Mouse (Mus musculus) gastrocnemius, postnatal 4 days (tissue): ENCODE measurements at regions not wholly inside any gene's neighbourhood (a gene's known extent, or its start where the extent isn't known, plus 50 kb on each side); places are given as distances from the start of the nearest gene placed in this dataset.

Experiments
- DNase-seq, 2 experiments: peaks; one replicate each; pipeline ENCODE4 v3.0.0; 2021 to 2022; ENCODE audit warnings: low spot score in 2 of 2, mixed read lengths in 2 of 2

DNA sequence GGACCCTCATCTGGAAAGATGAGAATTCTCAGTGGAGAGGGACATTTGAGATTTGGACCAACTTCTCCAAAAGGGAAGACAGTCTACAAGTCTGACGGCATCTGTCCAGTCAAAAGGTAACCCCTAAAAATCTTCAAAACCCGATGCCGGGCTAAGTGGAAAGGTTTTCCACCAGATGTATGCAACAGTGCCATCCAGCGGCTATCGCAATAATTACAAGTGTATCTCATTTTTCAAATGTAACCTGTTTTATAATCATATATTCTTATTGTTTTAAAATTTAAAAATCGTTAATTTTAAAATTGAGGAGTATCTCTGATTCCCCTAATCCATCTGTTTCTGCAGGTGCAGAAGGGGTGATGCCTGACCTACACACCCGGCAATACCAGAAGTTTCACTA, 346.8 kb upstream of the Hnrnpa3 start:
- DNase-seq, result peak; percentile 24 to 41

DNA sequence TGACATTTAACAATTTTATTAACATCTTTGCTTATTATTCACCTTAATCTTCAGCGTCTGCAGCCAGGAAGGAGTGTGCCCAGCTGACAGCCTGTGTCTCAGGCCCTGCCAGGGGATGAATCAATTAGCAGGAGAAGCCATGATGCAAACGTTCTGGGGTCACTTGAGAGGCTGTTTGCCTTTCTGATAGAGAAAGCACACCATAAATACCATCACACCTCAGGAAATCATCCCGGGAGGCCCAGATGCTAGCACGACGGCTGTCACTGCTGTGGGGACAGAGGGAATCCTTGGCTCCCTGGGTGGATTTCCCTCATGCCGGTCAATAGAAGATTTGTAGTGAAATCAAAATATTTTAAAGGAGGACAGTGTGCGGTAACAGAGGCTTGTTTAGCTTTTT, 343.7 kb upstream of the Hnrnpa3 start:
- no peak for DNase-seq

DNA sequence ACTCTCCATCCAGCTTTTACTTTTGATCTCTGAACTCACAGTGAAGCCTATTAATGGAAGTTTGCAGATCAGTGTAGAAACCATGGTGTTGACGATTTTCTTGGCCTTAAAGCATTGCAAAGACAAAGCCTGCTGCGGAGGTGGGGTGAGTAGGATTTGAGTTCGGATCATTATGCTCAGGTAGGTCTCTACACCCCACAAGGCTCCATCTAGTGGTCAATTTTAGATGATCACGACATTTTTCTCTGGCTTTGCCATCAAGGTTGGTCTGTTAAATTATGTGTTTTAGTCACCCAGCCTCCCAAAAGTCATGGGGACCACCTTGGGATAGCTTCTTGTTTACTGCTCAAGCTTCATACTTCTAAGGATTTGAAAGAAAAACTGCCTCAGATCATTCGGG, 340.9 kb upstream of the Hnrnpa3 start:
- no peak for DNase-seq

DNA sequence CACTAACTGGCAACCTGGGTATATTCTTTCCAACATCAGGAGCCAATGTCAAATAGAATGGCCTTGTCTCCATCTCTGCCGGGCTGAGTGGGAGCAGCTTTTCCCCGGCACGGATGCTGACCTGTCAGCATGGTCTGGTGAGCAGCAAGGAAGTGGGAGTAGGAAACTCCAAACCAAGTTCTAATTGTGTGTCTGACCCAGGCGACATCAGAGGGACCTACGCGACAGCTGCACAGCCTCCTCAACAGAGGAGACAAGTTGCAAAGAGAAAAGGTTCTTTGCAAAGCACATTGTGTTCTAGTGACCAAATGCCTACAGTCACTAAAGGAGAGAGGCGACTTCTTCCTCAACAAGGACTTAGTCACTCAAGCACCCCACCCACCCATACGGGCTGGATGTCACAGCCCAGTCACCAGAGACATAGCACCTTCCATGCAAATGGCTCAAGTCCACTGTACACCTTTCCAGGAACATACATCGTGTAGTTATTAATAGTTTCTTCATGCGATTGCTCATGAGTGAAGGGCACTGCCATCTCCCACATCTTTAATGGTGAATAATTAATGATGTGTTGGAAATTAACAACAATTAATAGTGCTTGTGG, 334.8 kb upstream of the Hnrnpa3 start:
- DNase-seq, result no peak

DNA sequence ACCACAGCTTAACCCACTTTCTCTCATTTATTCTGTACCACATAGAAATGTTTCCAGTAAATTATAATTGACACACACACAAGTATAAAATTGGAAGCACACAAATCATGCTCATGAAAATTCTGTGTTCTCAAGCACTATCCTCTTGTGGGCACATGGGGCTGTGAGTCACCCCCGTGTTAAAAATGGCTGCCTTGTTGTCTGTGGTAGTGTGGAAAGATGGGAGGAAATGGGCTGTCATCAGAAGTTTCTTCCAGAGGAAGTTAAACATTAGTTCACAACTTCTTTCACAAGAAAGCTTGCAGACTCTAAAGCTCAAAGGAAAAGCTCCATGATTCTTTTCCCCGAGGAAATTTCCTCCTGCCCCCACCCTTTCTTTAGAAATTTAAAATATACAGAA, 329.5 kb upstream of the Hnrnpa3 start:
- DNase-seq, result no peak

DNA sequence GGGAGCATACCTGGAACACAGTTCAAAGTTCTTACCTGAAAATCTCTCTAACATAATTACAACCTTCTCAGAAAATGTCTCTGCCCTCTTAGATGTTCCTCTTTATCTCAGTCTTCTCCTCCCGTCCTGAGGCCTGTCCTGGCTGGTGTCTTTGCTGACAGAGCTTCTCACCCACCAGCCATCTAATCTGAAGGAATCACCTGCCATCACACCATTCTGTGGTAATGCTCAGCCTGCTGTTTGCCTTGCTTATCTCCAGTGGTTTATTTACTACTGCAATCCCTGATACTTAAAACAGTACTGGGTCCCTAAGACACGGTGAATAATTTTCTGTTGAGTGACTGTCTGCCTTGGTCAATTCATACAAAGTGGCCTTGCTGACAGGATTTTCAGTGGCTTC, 317.8 kb upstream of the Hnrnpa3 start:
- DNase-seq, result no peak

DNA sequence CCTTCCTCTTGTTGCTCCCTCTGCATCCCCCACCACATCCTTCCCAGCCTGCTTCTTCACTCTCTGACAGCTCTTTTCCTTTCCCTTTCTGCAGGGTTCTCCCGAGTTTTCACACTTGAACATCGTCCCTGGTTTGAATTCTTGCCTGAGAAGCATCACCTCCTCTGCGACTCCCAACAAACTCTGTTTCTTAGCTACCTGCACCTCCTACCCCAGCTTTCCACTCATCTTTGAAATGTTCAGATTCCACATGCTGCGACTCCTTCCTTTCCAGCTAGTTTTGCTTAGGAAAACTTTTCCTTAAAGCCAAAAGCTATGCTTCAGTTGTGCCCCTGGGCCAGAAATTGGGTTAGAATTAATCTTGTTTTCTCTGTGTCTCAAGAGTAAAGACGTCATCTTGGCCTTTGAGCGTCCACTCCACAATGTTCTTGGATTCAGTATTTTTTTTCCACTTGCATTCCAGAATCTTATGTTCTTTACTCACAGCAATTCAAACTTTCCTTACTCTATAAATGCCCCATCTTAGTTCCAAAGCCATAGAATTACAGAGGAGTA, 317.3 kb upstream of the Hnrnpa3 start:
- no peak for DNase-seq

DNA sequence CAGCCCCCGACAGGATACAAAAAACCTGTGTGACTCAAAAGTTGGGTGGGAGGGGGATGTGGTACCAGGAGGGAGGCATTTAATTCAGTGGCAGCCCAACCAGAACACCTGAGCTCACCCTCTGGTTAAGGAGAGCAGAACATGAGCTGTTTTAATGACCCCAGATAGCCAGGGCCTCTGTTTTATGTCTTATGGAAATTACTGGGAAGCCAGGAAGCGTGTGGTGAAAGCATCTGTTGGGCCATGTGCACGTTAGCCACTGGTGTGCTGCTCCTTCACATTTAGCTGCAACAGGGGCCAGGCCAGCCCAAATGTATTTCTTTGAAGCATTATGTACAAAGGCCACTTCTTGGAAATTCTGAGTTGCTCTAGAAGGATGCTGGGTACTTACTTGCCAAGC, 308.2 kb upstream of the Hnrnpa3 start:
- DNase-seq, result no peak

DNA sequence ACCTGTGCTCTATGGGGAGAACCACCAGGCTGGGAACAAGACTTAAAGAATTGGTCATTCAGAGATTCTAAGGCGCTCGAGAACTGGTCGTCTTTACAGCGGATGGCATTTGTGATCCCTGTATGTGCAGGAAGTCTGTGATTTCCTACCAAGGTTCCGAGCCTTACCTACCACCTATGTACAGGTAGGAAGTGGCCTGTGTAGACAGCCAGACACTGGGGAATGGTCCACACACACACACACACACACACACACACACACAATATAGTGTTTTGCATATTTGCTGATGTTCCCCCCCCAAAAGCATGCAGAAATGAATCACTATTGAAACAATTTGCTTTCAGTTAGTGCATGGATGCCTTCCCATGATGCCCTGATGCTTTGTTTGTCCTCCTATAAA, 307.1 kb upstream of the Hnrnpa3 start:
- no peak for DNase-seq

DNA sequence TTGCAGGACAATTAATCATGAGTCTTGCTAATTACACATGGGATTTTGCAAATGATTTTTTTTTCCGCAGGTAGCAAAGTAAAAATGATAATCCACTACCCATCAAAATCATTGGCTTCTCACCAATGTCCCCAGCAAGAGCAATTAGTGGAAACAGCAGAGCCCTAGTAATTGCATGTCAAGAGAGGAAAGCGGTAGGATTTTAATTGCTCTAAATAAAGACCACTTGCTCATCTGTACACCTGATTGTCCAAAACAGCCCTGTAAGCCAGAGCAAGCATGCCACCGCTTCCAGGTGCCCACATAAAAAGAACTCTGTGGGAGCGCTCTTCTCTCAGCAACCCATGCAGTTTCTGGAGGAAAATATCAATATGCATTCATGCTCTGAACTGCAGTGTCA, 306.5 kb upstream of the Hnrnpa3 start:
- DNase-seq, result no peak

DNA sequence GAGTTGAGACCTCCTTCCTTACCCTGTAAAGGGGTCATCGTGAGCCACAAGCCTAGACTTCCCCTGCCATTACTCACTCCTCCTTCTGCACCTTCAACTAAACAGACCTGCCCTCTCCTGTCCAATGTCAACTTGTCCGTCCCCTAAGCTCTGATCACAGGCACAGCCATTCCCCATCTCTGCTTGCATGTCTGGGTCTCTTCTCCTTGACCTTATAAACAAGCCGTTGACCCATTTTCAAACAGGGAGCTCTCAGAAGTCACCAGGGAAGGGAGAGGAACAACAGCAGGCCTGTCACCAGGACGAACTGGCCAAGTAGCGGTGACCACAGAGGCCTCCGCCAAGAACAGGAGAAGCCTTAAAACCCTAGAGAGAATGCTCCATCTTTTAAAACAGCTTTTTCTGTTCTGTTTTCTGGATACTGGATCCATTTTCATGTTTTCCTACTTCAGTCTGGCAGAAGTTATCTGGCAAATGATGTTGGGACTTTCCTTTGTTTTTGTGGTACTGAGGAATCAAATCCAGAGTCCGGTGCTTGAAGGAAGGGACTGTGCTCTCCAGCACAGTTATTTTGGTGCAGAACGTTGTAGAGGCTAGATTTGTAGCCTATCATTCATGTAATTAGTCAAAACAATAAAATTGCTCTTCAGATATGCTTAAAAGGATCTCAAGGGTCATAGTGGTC, 302.2 kb upstream of the Hnrnpa3 start:
- DNase-seq, result no peak

DNA sequence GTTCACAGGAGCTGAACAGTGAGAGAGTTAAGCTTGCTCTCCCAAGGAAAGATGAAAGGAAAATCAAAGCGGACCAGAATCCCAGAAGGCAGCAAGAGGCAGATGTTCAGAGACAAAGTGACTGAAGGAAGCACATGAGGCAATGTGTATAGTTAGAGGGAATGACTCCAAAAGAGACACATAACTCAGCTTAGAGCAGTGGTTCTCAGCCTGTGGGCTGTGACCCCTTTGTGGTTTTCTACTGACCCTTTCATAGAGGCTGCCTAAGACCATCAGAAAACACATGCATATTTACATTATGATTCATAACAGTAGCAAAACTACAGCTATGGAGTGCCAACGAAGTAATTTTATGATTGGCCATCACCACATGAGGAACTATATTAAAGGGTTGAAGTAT, 301.5 kb upstream of the Hnrnpa3 start:
- DNase-seq, result no peak

DNA sequence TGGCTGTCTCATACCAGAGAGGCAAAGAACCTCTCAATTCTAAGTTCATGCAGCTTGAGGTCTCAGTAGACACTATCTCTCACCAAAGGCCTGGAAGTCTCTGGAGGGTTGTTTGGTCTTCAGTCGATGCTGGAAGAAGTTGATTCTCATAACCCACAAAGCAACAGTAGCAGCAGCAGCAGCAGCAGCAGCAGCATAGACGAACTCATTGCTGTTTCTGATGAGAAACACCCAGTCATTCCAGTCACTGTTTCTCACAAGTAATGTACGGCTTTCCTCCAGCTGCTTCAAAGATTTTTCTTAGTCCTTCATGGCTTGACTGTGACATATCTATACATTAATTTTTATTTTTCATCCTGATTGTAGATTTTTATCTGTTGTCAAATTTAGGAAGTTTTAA, 298.1 kb upstream of the Hnrnpa3 start:
- no peak for DNase-seq

DNA sequence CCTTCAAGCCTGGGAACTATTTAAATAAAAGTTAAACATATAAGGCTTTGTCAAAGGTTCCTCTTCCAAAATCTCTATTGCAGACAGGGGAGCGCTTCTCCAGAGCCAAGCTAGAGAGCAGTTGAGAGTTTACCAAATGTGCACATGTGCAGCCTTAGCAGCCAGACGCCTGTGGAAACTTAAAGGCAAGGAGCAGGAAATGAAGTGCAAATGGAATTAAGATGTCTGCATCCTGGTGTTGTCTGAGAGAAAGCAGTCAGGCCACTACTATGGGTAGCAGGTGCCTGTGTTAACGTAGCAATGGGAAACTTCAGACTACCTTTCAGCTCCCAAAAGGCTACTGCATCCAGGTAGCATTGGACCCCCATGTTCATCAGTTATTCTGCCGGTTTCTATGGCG, 282.4 kb upstream of the Hnrnpa3 start:
- no peak for DNase-seq

DNA sequence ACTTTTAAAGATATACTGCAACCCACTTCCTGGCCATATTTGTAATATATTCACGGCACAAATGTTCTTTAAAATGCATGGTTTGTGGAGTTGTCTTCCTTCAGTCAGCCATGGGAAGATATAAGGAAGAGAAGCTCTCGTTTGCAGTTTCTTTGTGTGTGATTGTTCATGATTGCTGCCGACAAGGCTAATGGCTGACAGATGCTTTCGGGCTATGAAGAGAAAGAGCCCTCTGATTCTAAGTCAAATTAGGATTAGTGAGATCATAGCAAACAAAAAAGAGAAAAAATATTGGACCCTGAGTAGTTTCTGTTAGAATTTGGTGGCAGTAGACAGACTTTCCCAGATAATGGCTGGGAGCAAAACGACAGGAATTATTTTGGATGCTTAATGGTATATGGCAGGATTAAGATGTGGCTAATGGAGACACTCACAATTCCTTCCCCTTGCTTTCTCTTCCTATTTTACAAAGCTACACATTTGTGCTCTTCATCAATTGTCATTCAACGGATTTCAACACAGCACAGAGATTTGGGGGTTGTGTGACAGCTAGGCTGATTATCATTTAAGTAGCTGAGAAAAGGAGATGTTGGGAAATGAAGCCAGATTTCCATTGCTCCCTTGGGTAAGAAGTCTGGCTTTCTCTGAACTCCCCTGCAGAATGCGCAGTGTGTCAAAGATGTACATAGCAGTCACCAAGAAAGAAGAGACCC, 273.4 kb upstream of the Hnrnpa3 start:
- no peak for DNase-seq

DNA sequence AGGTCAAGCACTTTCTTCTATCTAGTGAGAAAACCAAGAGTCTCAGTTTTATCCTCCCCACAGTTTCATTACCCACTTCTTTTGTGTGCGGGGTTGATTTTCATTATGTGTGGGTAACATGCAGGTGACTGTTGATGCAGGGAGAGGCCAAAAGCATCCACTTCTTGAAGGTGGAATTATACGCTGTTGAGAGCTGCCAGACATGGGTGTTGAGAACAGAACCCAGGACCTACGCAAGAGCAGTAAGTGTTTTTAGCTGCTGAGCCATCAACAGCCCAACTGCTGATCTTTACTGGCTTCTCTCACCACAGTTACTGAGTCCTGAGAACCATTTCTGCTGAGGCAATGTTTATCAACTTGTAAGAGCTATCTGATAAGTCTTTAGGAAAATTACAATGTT, 272.4 kb upstream of the Hnrnpa3 start:
- no peak for DNase-seq

DNA sequence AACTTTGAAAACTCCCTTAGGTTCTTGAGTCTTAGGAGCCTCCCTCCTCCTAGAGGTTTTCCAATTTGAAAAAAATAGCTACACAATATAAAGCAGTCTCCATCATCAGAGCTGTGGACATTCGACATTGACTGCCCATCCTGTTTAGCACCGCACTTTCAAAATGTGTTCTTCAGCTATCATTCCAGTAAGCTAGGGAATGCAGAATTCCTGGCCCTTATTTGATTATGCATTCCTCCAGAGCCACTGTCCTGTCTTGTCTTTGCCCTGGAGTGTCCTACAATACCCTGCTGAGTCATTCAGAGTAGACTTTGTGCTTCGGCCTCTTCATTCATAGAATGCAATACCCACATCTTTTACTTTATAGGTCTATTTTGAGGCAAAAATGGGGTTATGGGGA, 267.0 kb upstream of the Hnrnpa3 start:
- no peak for DNase-seq

DNA sequence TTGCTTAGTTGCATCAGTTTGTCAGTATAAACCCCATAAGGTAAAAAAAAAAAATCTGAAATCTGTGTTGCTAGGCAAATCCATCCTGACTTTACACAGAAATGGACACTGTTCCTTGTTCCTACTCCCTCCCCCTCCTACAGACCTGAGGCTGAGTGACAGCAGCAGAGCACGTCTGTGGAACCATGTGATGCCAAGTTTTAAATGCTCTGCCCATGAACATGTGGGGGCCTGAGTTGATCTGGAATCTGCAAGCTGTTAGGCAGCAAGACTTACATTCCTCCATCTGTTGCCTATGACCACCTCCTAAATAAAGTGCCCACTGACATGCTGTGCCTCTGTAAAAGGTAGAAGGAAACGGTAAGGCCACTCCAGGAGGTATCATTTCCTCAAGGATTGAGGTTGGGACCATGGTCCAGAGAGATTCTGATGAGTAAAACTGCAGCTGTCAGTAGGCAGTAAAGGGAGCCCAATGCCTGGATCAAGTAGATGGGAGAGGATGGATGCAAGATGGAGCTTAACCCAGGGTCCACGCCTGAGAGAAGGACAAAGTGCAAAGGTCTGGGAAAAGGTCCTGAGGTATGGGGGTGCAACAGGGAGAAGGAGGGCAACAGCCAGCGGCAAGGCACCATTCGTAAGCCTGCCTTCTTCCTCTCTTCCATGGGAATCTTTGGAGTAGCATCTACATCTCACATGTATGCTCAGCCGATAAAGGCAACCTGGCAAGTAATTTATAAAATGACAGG, 264.0 kb upstream of the Hnrnpa3 start:
- no peak for DNase-seq

DNA sequence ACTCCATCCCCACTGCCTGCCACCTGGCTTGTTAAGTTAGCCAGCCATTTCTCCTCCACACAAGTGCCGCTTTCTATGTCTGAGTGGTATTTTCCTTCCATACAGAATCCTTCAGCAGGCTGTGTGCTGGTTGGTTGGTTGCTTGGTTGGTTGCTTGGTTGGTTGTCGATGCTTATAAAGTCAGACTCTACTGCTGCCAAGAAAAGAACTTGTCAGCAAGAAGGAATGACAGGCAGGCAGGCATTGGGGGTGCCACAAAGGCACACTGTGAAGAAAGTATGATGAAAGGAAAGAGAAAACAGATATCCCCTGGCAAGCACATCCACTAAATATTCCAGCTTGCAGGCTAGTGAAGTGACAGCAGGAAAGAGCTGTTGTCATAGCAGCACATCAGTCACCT, 263.0 kb upstream of the Hnrnpa3 start:
- DNase-seq, result no peak

DNA sequence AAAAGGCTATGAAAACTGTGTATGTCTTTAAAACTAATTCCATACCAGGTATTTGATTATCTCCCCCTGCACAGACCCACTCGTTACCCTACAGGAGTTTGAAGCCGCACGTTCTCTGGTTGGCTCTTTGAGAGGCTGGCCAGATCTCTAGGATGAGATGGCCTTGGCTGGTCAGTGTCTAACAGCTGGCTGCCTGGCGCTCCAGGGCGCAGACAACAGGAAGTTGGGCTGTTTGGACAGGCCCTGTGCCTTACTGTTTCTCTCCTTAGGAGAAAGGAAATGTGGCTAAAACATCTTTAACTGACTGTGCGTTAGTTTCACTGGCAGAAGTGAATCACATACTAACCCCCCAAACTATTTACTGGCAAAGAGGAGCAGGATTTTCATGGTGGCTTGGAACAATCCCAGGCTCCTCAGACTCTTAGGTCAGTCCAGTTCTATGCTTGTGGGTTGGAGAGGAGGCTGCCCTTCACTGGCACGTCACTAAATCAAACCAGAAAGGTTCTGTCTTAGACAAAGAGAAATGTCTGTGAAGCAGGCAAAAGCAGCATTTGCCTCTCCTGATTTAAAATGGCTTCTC, 258.7 kb upstream of the Hnrnpa3 start:
- DNase-seq, result no peak

DNA sequence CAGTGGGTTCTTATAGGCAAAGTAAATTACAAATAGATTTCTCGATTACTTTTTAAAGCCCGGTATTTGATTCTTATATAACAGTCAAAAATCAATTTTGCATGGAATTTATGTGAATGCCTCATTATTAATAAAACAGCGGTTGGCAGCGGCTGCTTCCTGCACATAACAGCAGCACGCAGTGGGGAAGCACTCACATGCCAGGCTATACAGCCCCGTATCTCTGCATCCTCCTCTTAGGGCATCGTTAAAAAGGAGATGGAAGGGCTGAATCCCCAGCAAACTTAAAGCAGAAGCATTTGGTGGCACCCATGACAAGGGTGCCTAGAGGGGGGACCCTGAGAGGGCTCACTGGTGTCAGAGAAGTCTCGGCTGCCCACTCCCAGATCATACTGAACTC, 255.3 kb upstream of the Hnrnpa3 start:
- DNase-seq, result no peak
